Mouse (Mus musculus) heart, postnatal 0 days (tissue): Measurements from ENCODE around the gene Ranbp9. TPM values are rescaled to one million over a fixed set of nuclear protein-coding genes. Genes with fewer than 3 reads are reported as not detected.
A peak's percentile ranks its signal among the peaks of the same experiment; 100 is the strongest.

Source experiments
- ATAC-seq: fragments of 200-750 bp; cut with Nextera tagmentation; 2 replicates; pipeline ENCODE4 v1.8.0; 2017; ENCODE audit warnings: low read depth, moderate number of reproducible peaks, moderate library complexity; ENCODE audit not compliant: insufficient read depth
- DNase-seq: peaks from one replicate; pipeline ENCODE4 v3.0.0-alpha.2; 2016; ENCODE audit warnings: low spot score
- H3K27ac ChIP-seq: fragments of 300-500 bp; sonication (generic); 2 replicates; pipeline ENCODE4 v1.5.1; 2014; ENCODE audit warnings: low read depth, mild to moderate bottlenecking
- H3K27me3 ChIP-seq: fragments of 300-500 bp; sonication (generic); 2 replicates; pipeline ENCODE4 v1.6.1; 2014; ENCODE audit warnings: low read length, mixed read lengths; ENCODE audit not compliant: control insufficient read depth, insufficient read depth
- H3K36me3 ChIP-seq: fragments of 300-500 bp; sonication (generic); replicated peaks from 2 replicates; pipeline ENCODE4 v1.6.1; 2014; ENCODE audit warnings: low read length, mixed read lengths; ENCODE audit not compliant: control insufficient read depth, insufficient read depth
- H3K4me1 ChIP-seq: fragments of 300-500 bp; sonication (generic); 2 replicates; pipeline ENCODE4 v1.6.1; 2014; ENCODE audit warnings: antibody characterized with exemption; ENCODE audit not compliant: control insufficient read depth, insufficient read depth
- H3K4me2 ChIP-seq: fragments of 300-500 bp; sonication (generic); 2 replicates; pipeline ENCODE4 v1.6.1; 2014; ENCODE audit warnings: low read depth, mild to moderate bottlenecking, low read length, moderate library complexity
- H3K4me3 ChIP-seq: fragments of 300-500 bp; sonication (generic); 2 replicates; pipeline ENCODE4 v1.5.1; 2014; ENCODE audit warnings: low read depth, low read length
- H3K9ac ChIP-seq: fragments of 300-500 bp; sonication (generic); replicated peaks from 2 replicates; pipeline ENCODE4 v1.6.1; 2014; ENCODE audit warnings: low read depth, low read length, mixed read lengths
- H3K9me3 ChIP-seq: fragments of 300-500 bp; sonication (generic); replicated peaks from 2 replicates; pipeline ENCODE4 v1.6.1; 2016; ENCODE audit warnings: low read length; ENCODE audit not compliant: control insufficient read depth
- CTCF ChIP-seq: IDR thresholded peaks from 2 replicates; pipeline ENCODE4 v1.5.1; 2016; ENCODE audit warnings: antibody characterized with exemption, control low read depth, low read depth
- EP300 ChIP-seq: IDR thresholded peaks from 2 replicates; pipeline ENCODE4 v1.6.1; 2016; ENCODE audit warnings: antibody characterized with exemption, low read depth
- WGBS: fragments of 180-500 bp; shearing (Covaris S2); extraction: QIAGEN DNeasy Blood & Tissue Kit; methylation state at CpG from one replicate; pipeline ENCODE4 v1.1.7; 2014; 5-methylcytosine and 5-hydroxymethylcytosine counted together
- polyA plus RNA-seq: library from polyadenylated mRNA; unstranded; fragments of >200 nt; fragmentation: Nextera tagmentation; extraction: Ambion mirVana; gene quantifications from 2 replicates; pipeline ENCODE4 v1.2.1, GENCODE M21; 2015
- total RNA-seq: library from RNA; depleted of rRNA; stranded (reverse); fragments of >200 nt; gene quantifications from 2 replicates; pipeline ENCODE4 v1.2.3, GENCODE M21; 2014; ENCODE audit warnings: low replicate concordance

The Ranbp9 gene
- total and polyA plus RNA-seq, 2 experiments from 2014 or later = 6.7 to 42.5 TPM

DNA sequence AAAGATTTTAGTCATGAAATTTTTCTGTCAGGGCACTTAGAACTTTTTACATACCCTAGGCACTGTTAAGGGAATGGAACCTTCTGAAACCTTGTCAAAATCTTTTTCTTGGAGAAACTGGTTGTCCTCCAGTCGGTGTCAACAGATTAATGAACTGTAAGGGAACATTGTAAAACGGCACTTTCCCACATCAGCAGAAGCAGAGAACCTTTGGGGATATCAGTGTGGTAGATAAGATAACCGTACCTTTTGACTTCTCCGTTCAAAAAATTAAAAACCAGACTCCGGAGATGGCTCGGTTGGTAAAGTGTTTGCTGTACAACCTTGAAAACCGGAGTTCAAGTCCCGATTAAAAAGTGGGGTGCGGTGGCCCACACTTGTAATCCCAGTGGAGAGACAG, 1.7 kb upstream of the Ranbp9 start:
- Histone ChIP-seq H3K4me3 (no peak overlapping the region), H3K4me2 (no peak overlapping the region), H3K27ac (no peak overlapping the region), H3K27me3 (no peaks in the 10 kb centered on the region), H3K9ac (no peak overlapping the region), H3K4me1 (peaks cover 12% of the 10 kb centered on the region), H3K9me3 (no peaks in the 10 kb centered on the region), H3K36me3 (no peaks in the 10 kb centered on the region)
- 58% methylated on average over 9 of the region's 9 CpGs for whole genome bisulfite sequencing
- TF ChIP-seq CTCF (no peak), EP300 (no peak)
- no peak for DNase-seq
- ATAC-seq = no peak

DNA sequence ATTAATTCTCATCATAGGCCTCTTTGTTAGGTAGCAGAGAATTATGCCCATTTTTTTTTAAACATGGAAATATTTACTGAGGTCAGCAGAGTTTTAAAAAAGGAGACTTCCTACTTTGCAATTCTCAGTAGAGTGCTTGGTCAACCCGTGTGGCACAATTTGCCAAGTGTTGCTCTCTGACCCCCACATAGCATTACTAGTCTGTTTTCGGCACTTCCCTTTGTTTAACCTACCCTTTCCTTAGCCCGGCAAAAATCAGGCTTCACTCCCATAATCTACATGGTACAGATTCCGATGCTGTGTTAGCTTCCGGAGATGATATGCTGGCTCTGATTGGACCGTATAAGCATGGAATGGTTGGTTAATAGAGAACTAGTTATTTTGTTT, 770 bp upstream of the Ranbp9 start:
- WGBS = 43% methylated on average over 6 of the region's 6 CpGs
- H3K9me3 ChIP-seq = no peaks in the 10 kb centered on the region
- no peaks in the 10 kb centered on the region for H3K27me3 ChIP-seq
- H3K27ac ChIP-seq = peak overlapping the region; percentile 99
- no peak for ATAC-seq
- peak overlapping the region; percentile 83 for H3K4me2 ChIP-seq
- no peak for DNase-seq
- H3K4me1 ChIP-seq = peaks cover 19% of the 10 kb centered on the region
- peak overlapping the region; percentile 96 for H3K9ac ChIP-seq
- H3K36me3 ChIP-seq = no peaks in the 10 kb centered on the region
- TF ChIP-seq EP300 (no peak), CTCF (no peak)
- H3K4me3 ChIP-seq = peak overlapping the region; percentile 88

DNA sequence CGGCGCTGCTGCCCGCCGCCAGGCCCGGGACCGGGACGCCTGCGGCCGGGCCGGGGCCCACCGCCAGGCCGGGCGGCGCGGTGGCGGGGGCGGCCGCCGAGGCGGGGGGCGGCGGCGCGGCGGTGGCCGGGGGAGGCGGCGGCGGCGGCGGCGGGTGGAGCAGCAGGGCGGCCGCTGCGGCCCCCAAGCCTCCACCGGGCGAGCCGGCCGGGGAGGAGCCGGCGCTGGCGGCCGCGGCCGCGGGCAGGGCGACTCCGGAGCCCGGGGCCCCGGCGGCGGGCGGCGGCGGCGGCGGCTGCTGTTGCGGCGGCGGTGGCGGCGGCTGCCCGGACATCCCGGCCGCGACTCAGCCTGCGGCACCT, 506 bp downstream of the Ranbp9 start:
- peak overlapping the region; percentile 96 for H3K9ac ChIP-seq
- no peaks in the 10 kb centered on the region for H3K36me3 ChIP-seq
- H3K4me1 ChIP-seq = peaks cover 27% of the 10 kb centered on the region
- 0% methylated on average over 8 of the region's 67 CpGs for WGBS
- ATAC-seq = peak; percentile 25; the same call in 1 of the 2 replicates
- peak overlapping the region; percentile 99 for H3K27ac ChIP-seq
- DNase-seq = no peak
- peak overlapping the region; percentile 96 for H3K4me3 ChIP-seq
- H3K27me3 ChIP-seq = no peaks in the 10 kb centered on the region
- no peaks in the 10 kb centered on the region for H3K9me3 ChIP-seq
- peak overlapping the region; percentile 83 for H3K4me2 ChIP-seq
- TF ChIP-seq CTCF (no peak), EP300 (no peak)

DNA sequence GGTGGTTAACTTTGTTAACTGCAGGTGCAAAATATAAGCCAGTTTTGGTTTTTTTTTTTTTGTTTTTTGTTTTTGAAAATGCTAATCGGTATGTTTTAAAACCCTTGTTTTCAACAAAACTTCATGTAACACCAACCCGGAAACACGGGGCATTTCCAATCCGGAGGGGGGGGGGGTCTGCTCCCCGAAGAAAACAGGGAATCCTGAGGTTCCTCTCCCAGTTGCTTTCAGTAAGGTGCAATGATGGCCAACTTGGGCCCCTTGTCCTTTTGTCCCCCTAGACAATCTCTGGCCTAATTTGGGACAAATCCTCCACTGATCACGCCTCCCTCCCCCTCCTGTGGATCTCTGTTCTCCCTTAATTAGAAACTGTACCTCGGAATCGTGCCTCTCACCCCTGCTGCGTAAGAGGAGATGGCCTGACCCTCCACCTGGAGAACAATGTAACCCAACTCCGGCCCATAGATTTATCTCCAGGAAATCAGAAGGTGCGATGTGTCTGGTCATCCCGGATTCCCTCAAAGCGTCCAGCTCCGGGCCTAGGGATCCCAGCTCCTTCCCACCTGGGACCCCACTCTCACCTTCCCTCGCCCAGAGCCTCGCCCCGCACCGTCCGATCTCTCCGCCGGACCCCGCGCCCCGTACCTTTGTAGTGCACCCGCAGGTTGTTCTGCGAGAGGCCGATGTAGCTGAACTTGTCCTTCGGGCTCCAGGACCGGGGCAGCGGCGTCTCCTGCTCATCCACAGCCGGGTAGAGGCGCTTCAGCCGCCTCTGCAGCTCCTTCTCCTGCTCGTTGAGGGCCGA, 1.1 kb downstream of the Ranbp9 start:
- H3K27ac ChIP-seq = peak overlapping the region; percentile 99

DNA sequence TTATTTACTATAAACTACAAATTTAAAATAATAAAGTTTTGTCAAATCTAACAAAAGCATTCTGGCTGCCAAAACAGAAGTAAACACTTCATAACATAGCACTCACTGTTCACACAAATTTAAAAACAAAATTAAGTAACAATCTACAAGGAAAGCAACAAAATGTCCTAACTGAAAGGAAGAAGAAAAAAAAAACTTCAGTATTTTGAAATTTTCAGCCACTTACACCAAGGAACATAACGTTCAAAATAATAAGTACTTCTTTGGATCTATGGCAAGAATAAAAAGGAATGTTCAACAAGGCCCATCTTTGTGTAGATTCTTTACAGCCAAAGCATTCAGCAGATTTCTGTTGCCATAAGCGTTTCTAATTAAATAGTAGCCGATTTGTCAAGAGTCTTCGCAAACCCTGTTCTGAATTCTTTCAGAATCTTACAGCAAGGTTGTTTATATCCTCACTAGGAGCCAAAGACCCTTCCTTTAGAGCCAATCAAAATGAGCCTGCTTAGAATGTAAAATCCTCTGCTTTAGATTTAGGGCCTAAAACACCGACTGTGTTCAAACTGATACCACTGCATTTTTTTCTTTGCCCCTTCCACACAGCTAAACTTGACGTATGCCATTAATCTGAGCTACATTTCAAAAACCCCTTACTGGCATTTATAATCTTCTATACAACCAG, 1.9 kb downstream of the Ranbp9 start:
- ATAC-seq (no peak), DNase-seq (no peak)
- TF ChIP-seq CTCF = no peak
- no peak for TF ChIP-seq EP300
- Histone ChIP-seq H3K9ac (peak overlapping the region; percentile 96), H3K4me1 (peaks cover 31% of the 10 kb centered on the region), H3K27ac (peak overlapping the region; percentile 99), H3K4me3 (peak overlapping the region; percentile 96), H3K27me3 (no peaks in the 10 kb centered on the region), H3K36me3 (no peaks in the 10 kb centered on the region), H3K4me2 (peak overlapping the region; percentile 83), H3K9me3 (no peaks in the 10 kb centered on the region)
- WGBS = 6% methylated on average over 6 of the region's 6 CpGs

More for the DNA sequence above, 1.1 kb downstream of the Ranbp9 start:
- Histone ChIP-seq H3K36me3 (no peaks in the 10 kb centered on the region), H3K27me3 (no peaks in the 10 kb centered on the region), H3K4me2 (peak overlapping the region; percentile 83), H3K9me3 (no peaks in the 10 kb centered on the region), H3K9ac (peak overlapping the region; percentile 96), H3K4me3 (peak overlapping the region; percentile 96), H3K4me1 (peaks cover 27% of the 10 kb centered on the region)
- no peak for TF ChIP-seq EP300
- TF ChIP-seq CTCF = no peak
- DNase-seq (peak; percentile 23), ATAC-seq (0 out of 2 replicates have a peak, but pooled peaks have one; percentile 3)
- WGBS = under 1% methylated on average over 36 of the region's 36 CpGs
